Mouse (Mus musculus): Measurements from ENCODE around the gene Gm47959. TPM values are rescaled to one million over a fixed set of nuclear protein-coding genes. Genes with fewer than 3 reads are reported as not detected.
"Not testable (repeated sequence)": the region's sequence is repeated elsewhere in the genome, so short reads cannot be mapped to it uniquely, and the experiment has no call there.

Gene Gm47959
- not detected in 2 replicates for polyA plus RNA-seq (2012; rRNA removed)

DNA sequence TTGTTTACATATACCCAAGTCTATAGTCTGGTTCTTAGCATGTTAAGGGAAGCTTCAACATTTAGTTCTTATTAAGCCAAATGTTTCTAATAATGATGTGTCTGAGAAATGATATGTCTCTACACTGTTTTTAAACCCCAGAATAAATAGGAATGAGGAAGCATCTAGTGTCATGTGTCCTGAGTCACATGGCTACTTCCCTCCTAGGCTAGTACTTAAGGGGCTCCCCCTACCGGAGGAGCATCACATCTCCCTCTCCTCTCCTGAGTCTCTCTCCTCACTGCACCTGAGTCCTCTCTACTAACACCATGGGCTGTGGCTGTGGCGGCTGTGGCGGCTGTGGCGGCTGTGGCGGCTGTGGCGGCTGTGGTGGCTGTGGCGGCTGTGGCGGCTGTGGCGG, at the start of gene Gm47959:
Gene Gm47959 (plus strand): TSS at position 243 of the 400 bp plus-strand sequence.
- not testable (repeated sequence) for H3K27me3 ChIP-seq (ENCODE audit: control insufficient read depth, insufficient read depth, low read length); H3K4me3 ChIP-seq (ENCODE audit: extremely low read depth, insufficient read depth, insufficient read length); H3K4me1 ChIP-seq (ENCODE audit: control insufficient read depth, insufficient read depth, insufficient read length); H3K27ac ChIP-seq (ENCODE audit: insufficient read depth, low read length); DNase-seq (ENCODE audit: low read depth in 1 of 2, low spot score in 2 of 2); H3K36me3 ChIP-seq (ENCODE audit: control insufficient read depth, insufficient read depth, low read length)
- 97% methylated on average over 9 of the region's 9 CpGs for WGBS

DNA sequence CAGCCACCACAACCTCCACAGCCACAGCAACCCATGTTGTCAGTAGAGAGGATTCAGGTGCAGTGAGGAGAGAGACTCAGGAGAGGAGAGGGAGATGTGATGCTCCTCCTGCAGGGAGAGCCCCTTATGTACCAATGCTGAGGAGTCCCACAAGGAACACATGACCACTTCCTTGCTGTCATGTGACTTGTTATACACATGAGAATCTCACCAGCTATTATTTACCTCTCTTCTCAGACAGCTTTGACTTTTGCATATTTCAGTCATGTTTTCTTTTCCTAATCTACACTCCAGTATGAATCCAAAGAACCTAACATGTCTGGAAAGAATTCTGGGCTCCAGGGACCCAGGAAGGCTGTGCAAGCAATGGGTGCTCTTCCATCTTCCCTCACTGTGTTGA, 44.4 kb upstream of the Gm47959 start, which contains the start of gene Gm7544:
Gene Gm7544 (minus strand): TSS at position 101 of the 400 bp plus-strand sequence.
- not testable (repeated sequence) for DNase-seq (ENCODE audit: low read depth in 1 of 2, low spot score in 2 of 2); H3K4me1 ChIP-seq (ENCODE audit: control insufficient read depth, insufficient read depth, insufficient read length); H3K4me3 ChIP-seq (ENCODE audit: extremely low read depth, insufficient read depth, insufficient read length)

DNA sequence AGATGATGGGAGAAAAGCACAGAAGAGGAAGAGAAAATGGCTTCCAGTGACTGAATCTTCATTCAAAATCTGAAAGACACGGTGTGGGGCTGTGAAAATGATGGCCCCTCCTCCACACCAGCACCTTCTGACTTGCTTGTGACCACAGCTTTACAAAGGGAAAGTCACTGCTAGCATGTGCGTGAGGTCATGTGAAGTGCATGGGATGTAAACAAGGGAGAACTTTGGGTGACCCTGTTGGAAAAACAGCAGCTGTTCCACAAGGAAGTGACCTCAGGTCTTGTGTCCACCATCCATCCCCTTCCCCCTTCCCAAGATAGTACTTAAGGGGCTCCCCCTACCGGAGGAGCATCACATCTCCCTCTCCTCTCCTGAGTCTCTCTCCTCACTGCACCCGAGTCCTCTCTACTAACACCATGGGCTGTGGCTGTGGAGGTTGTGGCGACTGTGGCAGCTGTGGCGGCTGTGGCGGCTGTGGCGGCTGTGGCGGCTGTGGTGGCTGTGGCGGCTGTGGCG, 40.4 kb upstream of the Gm47959 start, which contains the start of gene Gm47955:
Gene Gm47955 (plus strand): TSS at position 417 of the 516 bp plus-strand sequence.
- Histone ChIP-seq H3K27ac (ENCODE audit: insufficient read depth, low read length) (no peak within 1 kb of the TSS), H3K4me3 (ENCODE audit: extremely low read depth, insufficient read depth, insufficient read length) (no peak within 1 kb of the TSS), H3K36me3 (ENCODE audit: control insufficient read depth, insufficient read depth, low read length) (no peaks in the 10 kb centered on the region), H3K4me1 (ENCODE audit: control insufficient read depth, insufficient read depth, insufficient read length) (no peaks in the 10 kb centered on the region), H3K27me3 (ENCODE audit: control insufficient read depth, insufficient read depth, low read length) (no peaks in the 10 kb centered on the region)
- no peak for DNase-seq (ENCODE audit: low read depth in 1 of 2, low spot score in 2 of 2)
- no peak for TF ChIP-seq POLR2A (IDR thresholded peaks at IDR 0.05; ENCODE audit: low read depth, low read length)
- TF ChIP-seq CTCF (IDR thresholded peaks at IDR 0.05; ENCODE audit: extremely low read depth, insufficient read depth, insufficient read length, insufficient replicate concordance), result no peak
- WGBS, result 91% methylated on average over 11 of the region's 11 CpGs

More for the DNA sequence above, 44.4 kb upstream of the Gm47959 start, which contains the start of gene Gm7544:
- H3K36me3 ChIP-seq (ENCODE audit: control insufficient read depth, insufficient read depth, low read length); H3K27me3 ChIP-seq (ENCODE audit: control insufficient read depth, insufficient read depth, low read length); H3K27ac ChIP-seq (ENCODE audit: insufficient read depth, low read length): not testable (repeated sequence)

DNA sequence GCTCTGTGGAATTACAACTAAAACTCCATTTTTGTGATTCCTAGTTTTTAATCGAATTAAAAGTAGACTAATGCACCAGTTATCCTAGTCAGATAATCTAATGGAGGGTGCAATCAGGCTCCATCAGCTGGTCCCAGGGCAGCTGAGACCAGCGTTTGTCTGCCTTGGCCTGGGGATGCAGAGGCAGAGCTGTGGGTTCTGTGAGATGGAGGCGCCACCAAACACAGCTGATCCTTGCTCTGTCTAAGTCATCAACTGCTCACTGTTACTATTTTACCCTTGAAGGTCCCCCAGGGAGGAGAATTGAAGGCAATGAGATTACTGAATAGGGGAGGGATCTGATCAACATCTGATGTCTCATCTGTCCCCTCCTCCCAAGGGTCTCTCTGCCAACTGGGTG, 33.9 kb upstream of the Gm47959 start:
- Histone ChIP-seq H3K27ac (ENCODE audit: insufficient read depth, low read length) (no peak overlapping the region), H3K36me3 (ENCODE audit: control insufficient read depth, insufficient read depth, low read length) (no peaks in the 10 kb centered on the region), H3K27me3 (ENCODE audit: control insufficient read depth, insufficient read depth, low read length) (no peaks in the 10 kb centered on the region), H3K4me3 (ENCODE audit: extremely low read depth, insufficient read depth, insufficient read length) (no peak overlapping the region), H3K4me1 (ENCODE audit: control insufficient read depth, insufficient read depth, insufficient read length) (no peaks in the 10 kb centered on the region)
- WGBS, result 80% methylated on average over 3 of the region's 3 CpGs
- no peak for TF ChIP-seq POLR2A (IDR thresholded peaks at IDR 0.05; ENCODE audit: low read depth, low read length)
- TF ChIP-seq CTCF (IDR thresholded peaks at IDR 0.05; ENCODE audit: extremely low read depth, insufficient read depth, insufficient read length, insufficient replicate concordance), result no peak
- no peak for DNase-seq (ENCODE audit: low read depth in 1 of 2, low spot score in 2 of 2)

DNA sequence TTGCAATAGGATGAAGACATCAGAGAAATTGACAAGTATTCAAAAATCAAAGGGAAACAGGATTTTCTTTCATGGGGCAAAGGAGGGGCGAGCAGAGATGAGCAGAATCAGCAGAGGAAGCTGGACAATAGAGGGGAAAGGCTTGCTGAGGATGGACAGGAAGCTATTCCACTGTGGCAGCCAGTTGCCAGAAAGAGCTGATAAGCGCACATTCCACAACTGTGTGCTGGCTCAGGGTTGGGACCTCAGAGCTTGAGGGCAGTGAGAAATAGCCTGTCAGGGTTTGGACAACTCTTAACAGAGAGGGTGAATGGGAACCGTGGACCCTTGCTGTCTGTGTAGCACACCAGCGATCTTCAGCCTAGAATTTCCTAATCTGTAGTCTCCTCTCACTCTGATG, 28.3 kb upstream of the Gm47959 start:
- 48% methylated on average over 4 of the region's 4 CpGs for WGBS

DNA sequence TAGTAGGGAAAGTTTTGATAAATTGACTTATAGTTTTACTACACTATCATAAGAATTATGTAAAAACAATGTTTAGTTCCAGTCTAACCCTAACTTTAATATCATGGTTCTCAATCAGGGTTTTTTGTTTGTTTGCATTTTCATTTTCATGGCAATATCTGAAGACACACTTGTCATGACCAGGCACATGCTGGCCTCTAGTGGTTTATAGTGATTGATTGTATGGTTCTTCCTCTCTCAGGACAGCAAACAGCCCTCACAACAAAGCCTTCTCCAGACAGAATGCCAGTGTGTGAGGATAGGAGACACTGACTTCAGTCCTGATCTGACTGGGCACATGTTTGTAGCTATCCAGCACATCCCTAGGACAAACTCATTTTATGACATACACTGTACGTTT, 27.1 kb upstream of the Gm47959 start:
- peak overlapping the region; percentile 8; the same call in 1 of the 2 replicates for H3K27ac ChIP-seq (ENCODE audit: insufficient read depth, low read length)
- WGBS, result 88% methylated on average over 1 of the region's 1 CpGs
- no peak for TF ChIP-seq CTCF (IDR thresholded peaks at IDR 0.05; ENCODE audit: extremely low read depth, insufficient read depth, insufficient read length, insufficient replicate concordance)
- no peak for TF ChIP-seq POLR2A (IDR thresholded peaks at IDR 0.05; ENCODE audit: low read depth, low read length)

More for the DNA sequence above, 28.3 kb upstream of the Gm47959 start:
- Histone ChIP-seq H3K27me3 (ENCODE audit: control insufficient read depth, insufficient read depth, low read length) (no peaks in the 10 kb centered on the region), H3K36me3 (ENCODE audit: control insufficient read depth, insufficient read depth, low read length) (no peaks in the 10 kb centered on the region), H3K4me3 (ENCODE audit: extremely low read depth, insufficient read depth, insufficient read length) (no peak overlapping the region), H3K4me1 (ENCODE audit: control insufficient read depth, insufficient read depth, insufficient read length) (no peaks in the 10 kb centered on the region; the same call in 1 of the 2 replicates), H3K27ac (ENCODE audit: insufficient read depth, low read length) (no peak overlapping the region)
- no peak for DNase-seq (ENCODE audit: low read depth in 1 of 2, low spot score in 2 of 2)
- TF ChIP-seq POLR2A (IDR thresholded peaks at IDR 0.05; ENCODE audit: low read depth, low read length), result no peak
- no peak for TF ChIP-seq CTCF (IDR thresholded peaks at IDR 0.05; ENCODE audit: extremely low read depth, insufficient read depth, insufficient read length, insufficient replicate concordance)

DNA sequence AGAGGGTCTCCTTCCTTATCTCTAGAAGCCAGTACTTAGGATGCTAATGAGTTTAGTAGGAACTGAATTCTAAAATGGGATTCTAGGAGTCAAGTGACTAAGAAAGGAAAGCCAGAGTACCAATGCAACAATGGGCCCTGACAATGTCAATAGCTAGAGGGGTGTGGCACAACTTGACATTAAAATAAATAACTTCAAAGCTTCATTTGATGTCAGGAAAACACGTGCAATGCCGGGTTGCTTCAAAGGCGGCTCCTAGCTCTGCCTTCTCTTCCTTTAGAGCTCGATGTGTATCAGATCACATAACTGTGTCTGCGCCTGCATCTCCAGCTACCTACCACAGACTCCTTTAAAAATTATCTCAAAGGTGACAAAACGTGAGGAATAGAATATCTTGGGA, 26.4 kb upstream of the Gm47959 start:
- no peaks in the 10 kb centered on the region for H3K27me3 ChIP-seq (ENCODE audit: control insufficient read depth, insufficient read depth, low read length)
- TF ChIP-seq POLR2A (IDR thresholded peaks at IDR 0.05; ENCODE audit: low read depth, low read length), result no peak
- no peak for TF ChIP-seq CTCF (IDR thresholded peaks at IDR 0.05; ENCODE audit: extremely low read depth, insufficient read depth, insufficient read length, insufficient replicate concordance)
- no peaks in the 10 kb centered on the region for H3K36me3 ChIP-seq (ENCODE audit: control insufficient read depth, insufficient read depth, low read length)
- H3K27ac ChIP-seq (ENCODE audit: insufficient read depth, low read length), result peak overlapping the region; percentile 62; the same call in 1 of the 2 replicates
- H3K4me1 ChIP-seq (ENCODE audit: control insufficient read depth, insufficient read depth, insufficient read length), result no peaks in the 10 kb centered on the region; the same call in 1 of the 2 replicates
- peak in 1 of 2 experiments; percentile 37 for DNase-seq (ENCODE audit: low read depth in 1 of 2, low spot score in 2 of 2)
- 46% methylated on average over 6 of the region's 6 CpGs for WGBS
- H3K4me3 ChIP-seq (ENCODE audit: extremely low read depth, insufficient read depth, insufficient read length), result no peak overlapping the region

More for the DNA sequence above, 27.1 kb upstream of the Gm47959 start:
- H3K4me1 ChIP-seq (ENCODE audit: control insufficient read depth, insufficient read depth, insufficient read length), result no peaks in the 10 kb centered on the region; the same call in 1 of the 2 replicates
- no peak overlapping the region for H3K4me3 ChIP-seq (ENCODE audit: extremely low read depth, insufficient read depth, insufficient read length)
- H3K36me3 ChIP-seq (ENCODE audit: control insufficient read depth, insufficient read depth, low read length), result no peaks in the 10 kb centered on the region
- no peak for DNase-seq (ENCODE audit: low read depth in 1 of 2, low spot score in 2 of 2)
- no peaks in the 10 kb centered on the region for H3K27me3 ChIP-seq (ENCODE audit: control insufficient read depth, insufficient read depth, low read length)
